Comparison of ENCODE assay signal across 8 mouse cellular contexts in genomic region chr2:19682997-19683396, GRCm38 (mm10). TPM values are rescaled to one million over a fixed set of nuclear protein-coding genes. Genes with fewer than 3 reads are reported as not detected.
DNase-seq lines count a peak whose midpoint lies in the region; ATAC-seq and TF ChIP-seq lines count a peak whose summit lies in the region.

No protein-coding gene starts in this region.

- no peak overlapping the region for H3K9ac ChIP-seq in intestine, postnatal 0 days (ENCODE audit: low read depth, low read length)
- no peak overlapping the region for H3K9ac ChIP-seq in intestine, embryonic 15.5 days

- no peaks in the 10 kb centered on the region for H3K4me1 ChIP-seq in intestine, postnatal 0 days (replicated peaks; ENCODE audit: control insufficient read depth, insufficient read depth, low read length)
- H3K4me1 ChIP-seq in intestine, embryonic 15.5 days (replicated peaks): no peaks in the 10 kb centered on the region

- peak; percentile 63 for TF ChIP-seq CTCF in intestine, postnatal 0 days (IDR thresholded peaks at IDR 0.05; ENCODE audit: low read depth)

- peak; percentile 56 for DNase-seq in ES-CJ7 (ENCODE audit: low read depth, low spot score)
- peak; percentile 38 for DNase-seq in fibroblast of lung, adult 2 months (ENCODE audit: low read depth)
- peak; percentile 7 for DNase-seq in spleen, adult 12 weeks (ENCODE audit: low spot score)
- DNase-seq in right cerebral cortex, postnatal 36 days (ENCODE audit: low spot score in 2 of 2): no peak
- no peak for DNase-seq in ovary, postnatal 10 days (ENCODE audit: low spot score)
- no peak for DNase-seq in heart, postnatal 4 days

- H3K4me3 ChIP-seq in intestine, postnatal 0 days (ENCODE audit: low read depth, low read length): no peak overlapping the region
- H3K4me3 ChIP-seq in intestine, embryonic 15.5 days (replicated peaks): no peak overlapping the region

- H3K4me2 ChIP-seq in intestine, postnatal 0 days (replicated peaks; ENCODE audit: low read depth): no peak overlapping the region
- H3K4me2 ChIP-seq in intestine, embryonic 15.5 days (replicated peaks): no peak overlapping the region

- no peaks in the 10 kb centered on the region for H3K36me3 ChIP-seq in intestine, postnatal 0 days (ENCODE audit: control insufficient read depth, insufficient read depth)
- H3K36me3 ChIP-seq in intestine, embryonic 15.5 days: no peaks in the 10 kb centered on the region

- no peaks in the 10 kb centered on the region for H3K9me3 ChIP-seq in intestine, postnatal 0 days (ENCODE audit: control insufficient read depth)
- no peaks in the 10 kb centered on the region for H3K9me3 ChIP-seq in intestine, embryonic 15.5 days

- no peak for ATAC-seq in intestine, postnatal 0 days
- no peak for ATAC-seq in intestine, embryonic 15.5 days

- no peaks in the 10 kb centered on the region for H3K27me3 ChIP-seq in intestine, postnatal 0 days (replicated peaks; ENCODE audit: control insufficient read depth, insufficient read depth, low read length)
- no peaks in the 10 kb centered on the region for H3K27me3 ChIP-seq in intestine, embryonic 15.5 days (replicated peaks)

- WGBS in intestine, postnatal 0 days: 39% methylated on average over 3 of the region's 3 CpGs
- WGBS in intestine, embryonic 15.5 days: 39% methylated on average over 3 of the region's 3 CpGs

- H3K27ac ChIP-seq in intestine, postnatal 0 days (ENCODE audit: low read depth, low read length): no peak overlapping the region
- no peak overlapping the region for H3K27ac ChIP-seq in intestine, embryonic 15.5 days

RNA-seq across cellular contexts. Expression of gene Otud1, which starts 25.4 kb away (rescaled TPM):
- polyA plus RNA-seq in intestine, postnatal 0 days (2015; fragmentation: Nextera tagmentation; extraction: Ambion mirVana): 1.6 and 1.9 TPM in 2 replicates
- polyA plus RNA-seq in intestine, embryonic 15.5 days (2015; fragmentation: Nextera tagmentation; extraction: Ambion mirVana): 1.1 and 1.3 TPM in 2 replicates
- 10 to 100 TPM; 37.0 to 38.4 TPM for total RNA-seq in heart, postnatal 4 days (2021)

Comparison
In these comparisons a context has a peak if more than half of its experiments do, and no peak if none do; other contexts are left out.
1. DNase-seq: peak in ES-CJ7 (single experiment), fibroblast of lung, adult 2 months (single experiment) and spleen, adult 12 weeks (single experiment); none in right cerebral cortex, postnatal 36 days (0 of 2), ovary, postnatal 10 days (single experiment) and heart, postnatal 4 days (single experiment).